Mouse (Mus musculus) naive thymus-derived CD4-positive, alpha-beta T cell, adult 2 months (primary cell): Measurements from ENCODE around the gene Nup54.

Experiments
- DNase-seq: peaks from one replicate; pipeline ENCODE4 v3.0.0-alpha.2; 2011; ENCODE audit warnings: low read depth

Nup54 gene

GRCm38 (mm10) chr5:92413271-92413981 is 21.6 kb downstream of the Nup54 start:
- no peak for DNase-seq

GRCm38 (mm10) chr5:92411461-92412140 is 23.4 kb downstream of the Nup54 start:
- no peak for DNase-seq

- no peak for DNase-seq
Observed at GRCm38 (mm10) chr5:92410486-92410885, 24.5 kb downstream of the Nup54 start.

- DNase-seq = no peak
Observed at GRCm38 (mm10) chr5:92409361-92410155, 25.5 kb downstream of the Nup54 start.

GRCm38 (mm10) chr5:92404400-92404678 is 30.7 kb downstream of the Nup54 start:
- no peak for DNase-seq

GRCm38 (mm10) chr5:92403562-92404399 is 31.2 kb downstream of the Nup54 start:
- DNase-seq = no peak

- no peak for DNase-seq
Observed at GRCm38 (mm10) chr5:92402816-92403215, 32.2 kb downstream of the Nup54 start.

GRCm38 (mm10) chr5:92398153-92398552 is 36.9 kb downstream of the Nup54 start:
- peak; percentile 81 for DNase-seq

- no peak for DNase-seq
Observed at GRCm38 (mm10) chr5:92396476-92396875, 38.5 kb downstream of the Nup54 start.

GRCm38 (mm10) chr5:92395764-92396163 is 39.3 kb downstream of the Nup54 start:
- DNase-seq = no peak

GRCm38 (mm10) chr5:92393863-92394262 is 41.2 kb downstream of the Nup54 start:
- no peak for DNase-seq

GRCm38 (mm10) chr5:92392542-92392941 is 42.5 kb downstream of the Nup54 start:
- DNase-seq = peak; percentile 46

GRCm38 (mm10) chr5:92390615-92391014 is 44.4 kb downstream of the Nup54 start:
- no peak for DNase-seq

- no peak for DNase-seq
Observed at GRCm38 (mm10) chr5:92389977-92390376, 45.0 kb downstream of the Nup54 start.

GRCm38 (mm10) chr5:92387433-92387832 is 47.6 kb downstream of the Nup54 start:
- DNase-seq = no peak

GRCm38 (mm10) chr5:92386643-92387042 is 48.4 kb downstream of the Nup54 start:
- DNase-seq = no peak

GRCm38 (mm10) chr5:92386102-92386501 is 48.9 kb downstream of the Nup54 start:
- no peak for DNase-seq

- DNase-seq = peak; percentile 54
Observed at GRCm38 (mm10) chr5:92384855-92385254, 50.2 kb downstream of the Nup54 start.

GRCm38 (mm10) chr5:92383747-92384146 is 51.3 kb downstream of the Nup54 start:
- DNase-seq = no peak

GRCm38 (mm10) chr5:92382349-92382679 is 52.7 kb downstream of the Nup54 start:
- no peak for DNase-seq

GRCm38 (mm10) chr5:92381550-92382348 is 53.3 kb downstream of the Nup54 start:
- DNase-seq = peak; percentile 90
